Comparison of ENCODE assay signal across 9 mouse cellular contexts in the genomic region with DNA sequence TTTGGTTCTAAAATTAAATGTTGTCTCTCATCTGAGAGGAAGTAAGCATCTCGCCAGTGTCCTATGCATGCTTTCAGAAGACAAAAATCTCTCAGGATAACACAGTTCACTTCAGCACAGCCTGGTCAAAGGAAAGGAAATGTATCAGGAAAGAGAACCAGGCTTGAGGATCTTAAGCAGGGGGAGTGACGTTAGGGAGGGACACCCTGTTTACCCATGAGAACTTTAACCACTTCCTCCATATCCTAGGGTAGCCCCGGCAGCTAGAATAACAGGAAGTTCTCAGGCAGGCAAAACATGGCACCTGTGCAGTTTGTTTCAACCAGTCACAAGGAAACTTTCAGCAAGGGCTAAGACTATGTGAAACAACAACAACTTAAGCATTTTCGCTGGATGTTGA. TPM values are rescaled to one million over a fixed set of nuclear protein-coding genes. Genes with fewer than 3 reads are reported as not detected.
DNase-seq lines count a peak whose midpoint lies in the region; ATAC-seq lines count a peak whose summit lies in the region.
"Had no signal": no experiment of that assay in that cellular context is flagged by ENCODE, and none has a peak within 500 bp of the region (broad histone marks: within the 10 kb centered on the region; RNA-seq: fewer than 3 reads in every experiment).

No protein-coding gene starts in this region.

- no peak overlapping the region for H3K9ac ChIP-seq in heart, embryonic 11.5 days (ENCODE audit: low read depth, low read length)
- no peak overlapping the region for H3K9ac ChIP-seq in heart, embryonic 13.5 days
- H3K9ac ChIP-seq in hindbrain, embryonic 16.5 days (ENCODE audit: low read depth, low read length): no peak overlapping the region
- H3K9ac ChIP-seq: neural tube, embryonic 13.5 days had no signal

- H3K36me3 ChIP-seq in heart, embryonic 11.5 days (ENCODE audit: control insufficient read depth, insufficient read depth, low read length): no peaks in the 10 kb centered on the region
- no peaks in the 10 kb centered on the region for H3K36me3 ChIP-seq in heart, embryonic 13.5 days
- no peaks in the 10 kb centered on the region for H3K36me3 ChIP-seq in hindbrain, embryonic 16.5 days (ENCODE audit: control insufficient read depth, insufficient read depth, low read length)
- H3K36me3 ChIP-seq: neural tube, embryonic 13.5 days had no signal

- no peak for ATAC-seq in heart, embryonic 11.5 days (replicated peaks; ENCODE audit: insufficient number of reproducible peaks, low FRiP score, low TSS enrichment)
- ATAC-seq in heart, embryonic 13.5 days (ENCODE audit: extremely low read depth, insufficient number of reproducible peaks, low FRiP score, low TSS enrichment): no peak
- ATAC-seq in hindbrain, embryonic 16.5 days: no peak

- no peak overlapping the region for H3K4me3 ChIP-seq in heart, embryonic 11.5 days (ENCODE audit: low read depth, low read length)
- no peak overlapping the region for H3K4me3 ChIP-seq in heart, embryonic 13.5 days
- no peak overlapping the region for H3K4me3 ChIP-seq in hindbrain, embryonic 16.5 days (ENCODE audit: low read length)
- H3K4me3 ChIP-seq: neural tube, embryonic 13.5 days had no signal

- H3K4me1 ChIP-seq in heart, embryonic 11.5 days (ENCODE audit: control insufficient read depth, insufficient read depth, low read length): peaks cover 4% of the 10 kb centered on the region; the same call in 1 of the 2 replicates
- no peaks in the 10 kb centered on the region for H3K4me1 ChIP-seq in heart, embryonic 13.5 days
- H3K4me1 ChIP-seq in hindbrain, embryonic 16.5 days (ENCODE audit: control insufficient read depth, insufficient read depth, low read depth, low read length): no peaks in the 10 kb centered on the region
- H3K4me1 ChIP-seq: neural tube, embryonic 13.5 days had no signal

- DNase-seq in heart, adult 8-10 months (ENCODE audit: low spot score): peak; percentile 27
- peak; percentile 69 for DNase-seq in lung, postnatal 25 days (ENCODE audit: low spot score)
- peak; percentile 73 for DNase-seq in thymus, postnatal 0 days (ENCODE audit: low spot score)
- no peak for DNase-seq in frontal cortex, postnatal 14 days (ENCODE audit: low spot score in 2 of 2)
- no peak for DNase-seq in ovary, postnatal 36 days (ENCODE audit: low spot score)

- no peaks in the 10 kb centered on the region for H3K27me3 ChIP-seq in heart, embryonic 11.5 days (ENCODE audit: control insufficient read depth, insufficient read depth, low read length)
- no peaks in the 10 kb centered on the region for H3K27me3 ChIP-seq in heart, embryonic 13.5 days (replicated peaks)
- H3K27me3 ChIP-seq in hindbrain, embryonic 16.5 days (replicated peaks; ENCODE audit: control insufficient read depth, insufficient read depth, low read length): no peaks in the 10 kb centered on the region
- H3K27me3 ChIP-seq: neural tube, embryonic 13.5 days had no signal

- no peak overlapping the region for H3K27ac ChIP-seq in heart, embryonic 11.5 days (ENCODE audit: low read depth, low read length)
- H3K27ac ChIP-seq in heart, embryonic 13.5 days (replicated peaks): peak overlapping the region; percentile 28; the same call in 1 of the 2 replicates
- H3K27ac ChIP-seq in hindbrain, embryonic 16.5 days (ENCODE audit: low read depth, low read length): no peak overlapping the region
- H3K27ac ChIP-seq: neural tube, embryonic 13.5 days had no signal

- 50% methylated on average over 4 of the region's 4 CpGs for WGBS in heart, embryonic 11.5 days (ENCODE audit: insufficient replicate concordance)
- WGBS in heart, embryonic 13.5 days: 36% methylated on average over 4 of the region's 4 CpGs
- 76% methylated on average over 4 of the region's 4 CpGs for whole genome bisulfite sequencing in hindbrain, embryonic 16.5 days

- no peaks in the 10 kb centered on the region for H3K9me3 ChIP-seq in heart, embryonic 11.5 days (replicated peaks; ENCODE audit: control insufficient read depth, low read length)
- H3K9me3 ChIP-seq in heart, embryonic 13.5 days: no peaks in the 10 kb centered on the region
- no peaks in the 10 kb centered on the region for H3K9me3 ChIP-seq in hindbrain, embryonic 16.5 days (ENCODE audit: control insufficient read depth, low read length)
- H3K9me3 ChIP-seq: neural tube, embryonic 13.5 days had no signal

- H3K4me2 ChIP-seq in heart, embryonic 11.5 days: no peak overlapping the region
- no peak overlapping the region for H3K4me2 ChIP-seq in heart, embryonic 13.5 days
- H3K4me2 ChIP-seq in hindbrain, embryonic 16.5 days (ENCODE audit: low read length): no peak overlapping the region
- H3K4me2 ChIP-seq: neural tube, embryonic 13.5 days had no signal

RNA-seq across cellular contexts. Expression of gene Kcnj16, which starts 25.8 kb away (rescaled TPM):
- total RNA-seq in heart, adult 8-10 months (2022): under 1 TPM in 1 of 4 experiments, not detected in 3; 0.06 TPM
- 0.11 TPM in 1 of 2 replicates, not detected in the other for polyA plus RNA-seq in heart, embryonic 11.5 days (2014; fragmentation: Nextera tagmentation; extraction: Ambion mirVana)
- polyA plus RNA-seq in heart, embryonic 13.5 days (2015; fragmentation: Nextera tagmentation; extraction: Ambion mirVana): not detected in 2 replicates
- 0.25 and 0.26 TPM in 2 replicates for polyA plus RNA-seq in thymus, postnatal 0 days (2015; fragmentation: Nextera tagmentation; extraction: Ambion mirVana)
- polyA plus RNA-seq in hindbrain, embryonic 16.5 days (2015; fragmentation: Nextera tagmentation; extraction: Ambion mirVana): 3.6 and 5.0 TPM in 2 replicates

Comparison
In these comparisons a context has a peak if more than half of its experiments do, and no peak if none do; other contexts are left out.
1. DNase-seq: peak in heart, adult 8-10 months (single experiment), lung, postnatal 25 days (single experiment) and thymus, postnatal 0 days (single experiment); none in frontal cortex, postnatal 14 days (0 of 2) and ovary, postnatal 36 days (single experiment).